Mouse (Mus musculus): ENCODE data around the gene Cpa4.

Cpa4 gene

GRCm38 (mm10) chr6:30628152-30628551 lies 60.0 kb downstream of the Cpa4 start:
- no peak for DNase-seq (ENCODE audit: low spot score)

GRCm38 (mm10) chr6:30629989-30630388 lies 61.8 kb downstream of the Cpa4 start:
- DNase-seq (ENCODE audit: low spot score): no peak

GRCm38 (mm10) chr6:30635361-30635862 lies 67.2 kb downstream of the Cpa4 start:
- no peak for DNase-seq (ENCODE audit: low spot score)

GRCm38 (mm10) chr6:30636186-30636842 lies 68.1 kb downstream of the Cpa4 start:
- no peak for DNase-seq (ENCODE audit: low spot score)

GRCm38 (mm10) chr6:30638674-30639268 lies 70.6 kb downstream of the Cpa4 start, which contains the start of gene Cpa1:
Gene Cpa1 (plus strand): TSS chr6:30639218.
- no peak for DNase-seq (ENCODE audit: low spot score)

Data from ovary, postnatal 10 days (tissue).